Mouse (Mus musculus) hindbrain, embryonic 11.5 days (tissue): ENCODE measurements around the gene H2al2a. TPM values are rescaled to one million over a fixed set of nuclear protein-coding genes. Genes with fewer than 3 reads are reported as not detected.
A peak's percentile ranks its signal among the peaks of the same experiment; 100 is the strongest.

Source experiments
- ATAC-seq: fragments of 200-750 bp; cut with Nextera tagmentation; 2 replicates; pipeline ENCODE4 v1.8.0; 2017; ENCODE audit warnings: mild to moderate bottlenecking, moderate TSS enrichment, moderate library complexity; ENCODE audit not compliant: low FRiP score
- DNase-seq: peaks from one replicate; pipeline ENCODE4 v3.0.0-alpha.2; 2015; ENCODE audit warnings: low spot score
- H3K27ac ChIP-seq: fragments of 300-500 bp; sonication (generic); 2 replicates; pipeline ENCODE4 v1.5.1; 2014; ENCODE audit warnings: mild to moderate bottlenecking, low read depth, low read length
- H3K27me3 ChIP-seq: fragments of 300-500 bp; sonication (generic); 2 replicates; pipeline ENCODE4 v1.6.1; 2014; ENCODE audit warnings: mild to moderate bottlenecking, low read length, moderate library complexity, mixed read lengths; ENCODE audit not compliant: control insufficient read depth, insufficient read depth
- H3K36me3 ChIP-seq: fragments of 300-500 bp; sonication (generic); 2 replicates; pipeline ENCODE4 v1.6.1; 2014; ENCODE audit warnings: mild to moderate bottlenecking, low read length, moderate library complexity, mixed read lengths; ENCODE audit not compliant: control insufficient read depth, insufficient read depth
- H3K4me1 ChIP-seq: fragments of 300-500 bp; sonication (generic); replicated peaks from 2 replicates; pipeline ENCODE4 v1.6.1; 2014; ENCODE audit warnings: low read length, mixed read lengths; ENCODE audit not compliant: control insufficient read depth, insufficient read depth
- H3K4me2 ChIP-seq: fragments of 300-500 bp; sonication (generic); replicated peaks from 2 replicates; pipeline ENCODE4 v1.6.1; 2014; ENCODE audit warnings: mild to moderate bottlenecking, low read depth, low read length
- H3K4me3 ChIP-seq: fragments of 300-500 bp; sonication (generic); 2 replicates; pipeline ENCODE4 v1.5.1; 2014; ENCODE audit warnings: low read depth, low read length
- H3K9ac ChIP-seq: fragments of 300-500 bp; sonication (generic); 2 replicates; pipeline ENCODE4 v1.6.1; 2014; ENCODE audit warnings: low read depth, low read length
- H3K9me3 ChIP-seq: fragments of 300-500 bp; sonication (generic); 2 replicates; pipeline ENCODE4 v1.6.1; 2016; ENCODE audit warnings: low read length; ENCODE audit not compliant: control insufficient read depth
- WGBS: fragments of 180-500 bp; shearing (Covaris S2); extraction: QIAGEN DNeasy Blood & Tissue Kit; methylation state at CpG from one replicate; pipeline ENCODE4 v1.1.7; 2014; 5-methylcytosine and 5-hydroxymethylcytosine counted together
- polyA plus RNA-seq: library from polyadenylated mRNA; unstranded; fragments of >200 nt; fragmentation: Nextera tagmentation; extraction: Ambion mirVana; gene quantifications from 2 replicates; pipeline ENCODE4 v1.2.1, GENCODE M21; 2014

Gene H2al2a
- polyA plus RNA-seq, 1 experiment from 2014 or later: not detected

DNA sequence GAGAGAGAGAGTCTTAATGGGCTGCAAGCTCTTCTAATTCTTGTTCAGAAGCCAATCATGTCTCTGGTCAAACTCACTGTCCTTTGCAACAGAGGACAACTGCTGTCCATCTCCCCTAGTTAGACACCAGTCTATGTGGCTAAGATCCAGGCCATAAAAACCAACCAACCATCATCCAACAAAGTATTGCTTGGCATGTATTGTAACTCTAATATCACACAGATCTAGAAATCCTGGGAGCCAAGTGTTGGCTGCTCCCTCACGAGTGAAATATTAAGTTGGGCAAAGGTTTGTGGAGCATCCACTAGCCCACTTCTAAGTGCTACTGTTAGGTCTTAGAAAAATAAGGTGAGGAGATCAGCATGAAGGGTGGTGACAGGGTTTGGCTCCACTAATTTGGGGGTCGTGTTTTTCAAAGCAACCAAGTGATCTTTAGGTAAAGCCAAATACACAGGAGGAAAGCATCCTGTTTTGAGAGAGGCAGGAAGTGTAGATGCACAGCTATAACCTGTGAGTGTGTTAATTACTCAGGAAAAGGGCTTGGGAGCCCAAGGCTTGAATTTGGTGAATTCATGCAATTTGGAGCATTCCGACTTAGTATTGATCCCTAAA, 41.5 kb upstream of the H2al2a start:
- H3K9me3 ChIP-seq: no peaks in the 10 kb centered on the region
- DNase-seq (peak; percentile 28), ATAC-seq (no peak)
- peak overlapping the region; percentile 75; the same call in 1 of the 2 replicates for H3K9ac ChIP-seq
- H3K4me1 ChIP-seq: peaks cover 15% of the 10 kb centered on the region
- peak overlapping the region; percentile 82; the same call in 1 of the 2 replicates for H3K4me2 ChIP-seq
- WGBS: 49% methylated on average over 3 of the region's 3 CpGs
- H3K36me3 ChIP-seq: no peaks in the 10 kb centered on the region
- H3K27ac ChIP-seq: no peak overlapping the region; the same call in 1 of the 2 replicates
- H3K4me3 ChIP-seq: peak overlapping the region; percentile 93; the same call in 1 of the 2 replicates
- H3K27me3 ChIP-seq: no peaks in the 10 kb centered on the region

DNA sequence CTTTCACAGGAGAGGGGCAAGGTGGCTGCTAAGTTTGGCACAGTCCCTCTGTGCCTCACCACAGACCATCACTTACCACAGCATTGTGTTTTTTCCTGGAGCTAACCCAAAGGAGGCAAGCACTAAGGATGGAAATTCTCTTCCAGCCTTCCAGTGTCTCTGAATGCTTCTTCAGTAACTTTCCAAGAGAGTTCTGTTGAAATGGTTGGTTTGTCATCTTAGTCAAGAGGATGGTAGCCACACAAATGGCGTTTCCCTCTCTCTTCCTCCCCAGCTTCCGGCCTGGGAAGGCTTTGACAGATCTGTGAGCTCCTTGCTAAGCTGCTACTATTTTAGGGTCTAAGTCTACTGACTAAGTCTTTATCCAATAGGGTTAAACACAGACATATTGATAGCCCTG, 40.7 kb upstream of the H2al2a start, which contains the start of gene A930004D18Rik:
A930004D18Rik (minus strand) TSS at position 247 of the 400 bp plus-strand sequence.
- Histone ChIP-seq H3K9me3 (no peaks in the 10 kb centered on the region), H3K4me2 (0 out of 2 replicates have a peak within 1 kb of the TSS, but pooled peaks have one; percentile 82), H3K27me3 (no peaks in the 10 kb centered on the region), H3K4me1 (peaks cover 23% of the 10 kb centered on the region), H3K36me3 (no peaks in the 10 kb centered on the region), H3K9ac (peak within 1 kb of the TSS; percentile 75; the same call in 1 of the 2 replicates), H3K27ac (no peak within 1 kb of the TSS), H3K4me3 (peak within 1 kb of the TSS; percentile 93; the same call in 1 of the 2 replicates)
- DNase-seq (no peak), ATAC-seq (no peak)
- WGBS: 74% methylated on average over 2 of the region's 2 CpGs

DNA sequence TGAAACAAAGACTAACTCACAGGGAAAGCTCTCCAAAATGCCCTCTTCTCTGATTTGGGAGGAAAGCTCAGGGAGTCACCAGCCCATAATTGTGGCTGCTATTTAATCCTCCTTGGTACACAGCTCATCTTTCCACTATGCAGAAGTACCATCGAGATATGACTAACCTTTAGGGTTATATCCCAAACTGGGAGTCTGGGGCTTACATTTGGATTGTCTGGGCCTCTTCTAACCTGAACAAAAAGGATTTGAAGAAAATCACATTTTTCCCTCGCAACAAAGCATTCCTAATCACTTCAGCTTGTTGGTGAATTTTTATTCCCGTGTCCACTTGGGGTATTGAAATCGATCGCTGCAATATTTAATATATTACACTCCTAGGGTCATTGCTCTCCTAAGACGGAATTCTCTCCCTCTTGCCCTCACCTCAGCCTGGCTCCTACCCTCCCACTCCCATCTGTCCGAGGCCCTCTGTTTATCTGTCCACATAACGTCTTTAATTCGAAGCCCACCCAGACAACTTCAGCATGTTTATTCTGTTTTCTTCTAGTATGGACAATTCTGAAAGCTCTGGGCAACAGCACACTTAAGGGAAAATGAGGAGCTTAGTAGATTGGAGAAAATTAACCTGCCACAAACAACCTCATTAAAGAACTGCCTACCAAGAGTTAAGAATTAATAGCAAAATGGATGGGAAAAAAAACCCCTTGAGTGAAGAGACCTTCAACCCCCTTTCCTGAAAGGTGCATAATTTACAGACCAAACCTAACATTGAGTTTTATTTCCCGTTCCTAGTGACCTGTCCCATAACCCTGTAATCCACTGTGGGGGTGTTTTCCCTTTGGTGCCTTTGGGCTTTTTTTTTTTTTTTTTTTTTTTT, 37.9 kb upstream of the H2al2a start:
- 42% methylated on average over 10 of the region's 10 CpGs for WGBS
- no peak for ATAC-seq
- Histone ChIP-seq H3K4me3 (no peak overlapping the region), H3K4me1 (peaks cover 21% of the 10 kb centered on the region), H3K9me3 (no peaks in the 10 kb centered on the region), H3K36me3 (no peaks in the 10 kb centered on the region), H3K4me2 (no peak overlapping the region), H3K27ac (peak overlapping the region; percentile 58), H3K9ac (peak overlapping the region; percentile 2; the same call in 1 of the 2 replicates), H3K27me3 (no peaks in the 10 kb centered on the region)
- peak; percentile 41 for DNase-seq

GRCm38 (mm10) chr2:18033166-18034108, 36.7 kb upstream of the H2al2a start:
- H3K9ac ChIP-seq: peak overlapping the region; percentile 94
- H3K4me1 ChIP-seq: peaks cover 17% of the 10 kb centered on the region
- no peaks in the 10 kb centered on the region for H3K9me3 ChIP-seq
- ATAC-seq: peak; percentile 30
- H3K4me3 ChIP-seq: peak overlapping the region; percentile 11; the same call in 1 of the 2 replicates
- no peaks in the 10 kb centered on the region for H3K36me3 ChIP-seq
- H3K4me2 ChIP-seq: peak overlapping the region; percentile 97
- WGBS: 32% methylated on average over 10 of the region's 10 CpGs
- DNase-seq: peak; percentile 56
- H3K27ac ChIP-seq: peak overlapping the region; percentile 58
- H3K27me3 ChIP-seq: no peaks in the 10 kb centered on the region

DNA sequence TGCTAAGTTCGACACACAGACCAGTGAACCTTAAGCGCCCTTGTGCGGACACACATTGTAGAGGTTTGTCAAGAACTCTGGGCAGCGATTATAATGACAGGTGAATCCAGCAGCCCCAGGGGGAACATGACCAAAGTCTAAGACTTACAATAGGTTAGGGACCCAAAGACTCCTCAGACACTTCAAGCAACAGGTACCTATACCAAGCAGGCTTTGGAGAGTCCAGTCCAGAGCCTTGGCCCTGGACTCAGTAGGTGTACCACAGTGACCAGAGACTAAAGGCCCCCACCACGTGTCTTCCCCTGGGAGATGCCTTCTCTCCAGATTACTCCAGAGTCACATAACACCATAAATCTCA, 35.8 kb upstream of the H2al2a start:
- ATAC-seq (no peak), DNase-seq (peak; percentile 54)
- Histone ChIP-seq H3K36me3 (no peaks in the 10 kb centered on the region), H3K9ac (peak overlapping the region; percentile 94), H3K27ac (no peak overlapping the region), H3K9me3 (no peaks in the 10 kb centered on the region), H3K4me2 (peak overlapping the region; percentile 97), H3K4me3 (no peak overlapping the region), H3K27me3 (no peaks in the 10 kb centered on the region), H3K4me1 (peaks cover 15% of the 10 kb centered on the region)
- WGBS: 31% methylated on average over 5 of the region's 5 CpGs

- WGBS: under 1% methylated on average over 34 of the region's 34 CpGs
- no peaks in the 10 kb centered on the region for H3K9me3 ChIP-seq
- peak overlapping the region; percentile 94 for H3K9ac ChIP-seq
- peak overlapping the region; percentile 42 for H3K4me3 ChIP-seq
- H3K27ac ChIP-seq: peak overlapping the region; percentile 82
- no peaks in the 10 kb centered on the region for H3K27me3 ChIP-seq
- H3K36me3 ChIP-seq: no peaks in the 10 kb centered on the region
- peaks cover 15% of the 10 kb centered on the region for H3K4me1 ChIP-seq
- H3K4me2 ChIP-seq: peak overlapping the region; percentile 97
- ATAC-seq: no peak
- peak; percentile 81 for DNase-seq
These were observed 35.2 kb upstream of the H2al2a start for GRCm38 (mm10) chr2:18031831-18032537.

DNA sequence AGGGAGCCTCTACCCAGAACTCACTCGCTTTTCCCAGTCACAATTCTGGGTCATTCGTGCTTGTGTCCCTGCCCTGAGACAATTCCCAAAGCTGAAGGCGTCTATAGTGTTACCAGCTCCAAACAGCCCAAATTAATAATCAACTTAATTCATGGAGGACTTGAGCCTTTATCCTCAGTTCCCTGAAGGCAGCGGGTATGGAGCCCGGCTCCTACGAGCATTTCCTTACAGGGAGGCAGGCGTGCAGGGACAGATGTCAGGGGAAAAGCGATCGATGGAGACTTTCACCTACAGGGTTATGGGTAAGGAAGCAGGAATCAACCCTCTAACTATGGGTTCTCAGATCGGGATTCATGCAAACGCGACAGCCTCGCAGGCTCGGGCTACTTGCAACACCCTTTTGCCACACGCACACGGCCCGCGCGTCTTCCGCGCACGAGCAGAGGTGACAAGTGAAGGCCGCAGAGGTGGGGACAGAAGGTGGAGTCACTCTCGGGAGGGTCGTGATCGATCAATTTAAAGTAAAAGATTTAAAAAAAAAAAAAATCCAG, 34.6 kb upstream of the H2al2a start:
- no peaks in the 10 kb centered on the region for H3K9me3 ChIP-seq
- H3K36me3 ChIP-seq: no peaks in the 10 kb centered on the region
- H3K27me3 ChIP-seq: no peaks in the 10 kb centered on the region
- peaks cover 15% of the 10 kb centered on the region for H3K4me1 ChIP-seq
- under 1% methylated on average over 26 of the region's 26 CpGs for WGBS
- DNase-seq (peak; percentile 73), ATAC-seq (no peak)
- H3K4me3 ChIP-seq: peak overlapping the region; percentile 42
- H3K27ac ChIP-seq: peak overlapping the region; percentile 82
- peak overlapping the region; percentile 94 for H3K9ac ChIP-seq
- peak overlapping the region; percentile 97 for H3K4me2 ChIP-seq
